Mouse (Mus musculus) cerebellum, adult 2 months (tissue): Measurements from ENCODE around the gene Zfp524.

ENCODE experiments used
- CTCF ChIP-seq: fragments of 200-500 bp; IDR thresholded peaks from 2 replicates; pipeline ENCODE4 v1.5.1; 2011; ENCODE audit warnings: low read depth, mild to moderate bottlenecking, control low read depth, low read length, moderate library complexity, borderline replicate concordance; ENCODE audit not compliant: insufficient read depth
- POLR2A ChIP-seq: fragments of 200-500 bp; IDR thresholded peaks from 2 replicates; pipeline ENCODE4 v1.6.1; 2011; ENCODE audit warnings: low read length, control low read depth, borderline replicate concordance; ENCODE audit not compliant: insufficient read depth

GRCm38 (mm10) chr7:4999876-5000275 is 14.3 kb upstream of the Zfp524 start:
- TF ChIP-seq CTCF (peak; percentile 34; the same call in 1 of the 2 replicates), POLR2A (no peak)
